Mouse (Mus musculus) cerebellum, postnatal 10 days (tissue): ENCODE results near the gene Tubb2b.
"Not testable (repeated sequence)": the region's sequence is repeated elsewhere in the genome, so short reads cannot be mapped to it uniquely, and the experiment has no call there.

Experiments
- DNase-seq, 2 experiments: peaks; one replicate each; pipeline ENCODE4 v3.0.0; 2021; ENCODE audit warnings: mixed read lengths in 2 of 2

Gene Tubb2b

GRCm38 (mm10) chr13:34105364-34105763, 24.9 kb downstream of the Tubb2b start:
- no peak for DNase-seq

GRCm38 (mm10) chr13:34101908-34102307, 28.4 kb downstream of the Tubb2b start:
- no peak for DNase-seq

- DNase-seq: no peak
Measured at GRCm38 (mm10) chr13:34101247-34101646, 29.0 kb downstream of the Tubb2b start.

- no peak for DNase-seq
Measured at GRCm38 (mm10) chr13:34100733-34101132, 29.5 kb downstream of the Tubb2b start.

GRCm38 (mm10) chr13:34097086-34097485, 33.2 kb downstream of the Tubb2b start:
- DNase-seq: no peak

- DNase-seq: peak in 1 of 2 experiments; percentile 27
Measured at GRCm38 (mm10) chr13:34096455-34096854, 33.8 kb downstream of the Tubb2b start.

- peak; percentile 56 to 60 for DNase-seq
Measured at GRCm38 (mm10) chr13:34095542-34096435, 34.5 kb downstream of the Tubb2b start.

GRCm38 (mm10) chr13:34089358-34089757, 40.9 kb downstream of the Tubb2b start:
- no peak for DNase-seq

GRCm38 (mm10) chr13:34088871-34089288, 41.4 kb downstream of the Tubb2b start:
- DNase-seq: no peak

GRCm38 (mm10) chr13:34088201-34088649, 42.0 kb downstream of the Tubb2b start:
- DNase-seq: not testable (repeated sequence)

GRCm38 (mm10) chr13:34087052-34087812, 43.0 kb downstream of the Tubb2b start:
- peak; percentile 72 for DNase-seq

GRCm38 (mm10) chr13:34084026-34084750, 46.1 kb downstream of the Tubb2b start:
- DNase-seq: no peak

- no peak for DNase-seq
Measured at GRCm38 (mm10) chr13:34081926-34082325, 48.3 kb downstream of the Tubb2b start.

- DNase-seq: no peak
Measured at GRCm38 (mm10) chr13:34079801-34080200, 50.5 kb downstream of the Tubb2b start.

GRCm38 (mm10) chr13:34078500-34079280, 51.6 kb downstream of the Tubb2b start:
- DNase-seq: no peak

- peak; percentile 99 for DNase-seq
Measured at GRCm38 (mm10) chr13:34077492-34078271, 52.6 kb downstream of the Tubb2b start, which contains the start of gene Tubb2a. TSS of gene Tubb2a (minus strand) at chr13:34078007.
